Mouse (Mus musculus): ENCODE data around the gene Nqo2. TPM values are rescaled to one million over a fixed set of nuclear protein-coding genes. Genes with fewer than 3 reads are reported as not detected.
A peak's percentile ranks its signal among the peaks of the same experiment; 100 is the strongest.

Gene Nqo2
- total RNA-seq, 4 experiments from 2014 or later = 5.7 to 9.0 (median 7.8) TPM

GRCm38 (mm10) chr13:33989625-33990024 lies 25.1 kb downstream of the Nqo2 start:
- no peak for DNase-seq (ENCODE audit: low spot score in 2 of 2)

GRCm38 (mm10) chr13:33995197-33995596 lies 30.7 kb downstream of the Nqo2 start:
- DNase-seq (ENCODE audit: low spot score in 2 of 2) = peak; percentile 21 to 30

DNA sequence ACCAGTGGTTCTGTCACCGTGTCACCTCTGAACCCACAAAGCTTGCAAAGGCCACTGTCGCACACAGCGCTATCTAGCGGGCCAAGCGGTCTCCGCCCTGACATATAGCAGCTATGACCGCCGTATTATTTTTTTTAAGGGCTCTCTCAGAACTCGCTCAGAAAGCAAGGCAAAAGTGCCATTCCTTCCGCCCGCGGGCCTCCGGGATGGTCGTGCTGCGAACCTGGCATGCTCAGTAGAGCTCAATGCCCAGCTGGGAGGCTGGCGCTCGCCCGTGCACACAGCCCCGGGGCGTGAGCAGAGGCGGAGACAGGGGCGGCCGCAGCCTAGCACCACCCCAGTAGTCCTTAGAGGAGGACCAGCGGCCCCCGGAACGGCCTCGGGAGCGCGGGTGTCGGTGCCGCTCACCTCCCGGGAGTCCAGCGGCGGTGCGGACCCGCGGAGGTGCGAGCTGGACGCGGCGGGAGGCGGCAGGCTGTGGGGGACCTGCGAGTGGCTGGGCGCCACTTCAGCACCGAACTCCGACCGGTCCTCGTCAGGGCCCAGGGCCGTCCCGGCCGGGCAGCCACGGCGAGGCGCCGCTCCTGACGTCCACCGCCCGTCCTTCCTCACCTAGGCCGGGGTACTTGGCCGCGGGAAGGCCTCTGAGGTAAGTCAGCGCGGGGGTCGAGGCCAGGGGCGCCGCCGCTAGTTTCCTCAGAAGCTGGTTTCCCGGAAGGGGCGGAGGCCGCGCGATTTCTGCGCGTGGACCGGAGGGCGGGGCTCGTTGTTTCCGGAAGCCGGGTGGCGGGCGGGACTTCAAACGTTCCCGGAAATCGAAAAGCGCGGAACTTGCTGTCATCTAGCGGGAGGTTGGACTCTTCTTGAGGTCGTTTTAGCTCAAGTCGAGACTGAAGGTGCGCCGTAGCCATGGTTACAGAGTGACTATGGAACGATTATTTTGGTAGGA lies 37.8 kb downstream of the Nqo2 start, which contains the start of the genes Ripk1 and Serpinb6a:
Gene Ripk1 (plus strand): TSS at position 306 of the 949 bp plus-strand sequence.
Gene Serpinb6a (minus strand): TSS at position 737 of the 949 bp plus-strand sequence.
- peak; percentile 81 to 84 for DNase-seq (ENCODE audit: low spot score in 2 of 2)

GRCm38 (mm10) chr13:34003058-34003457 lies 38.6 kb downstream of the Nqo2 start:
- DNase-seq (ENCODE audit: low spot score in 2 of 2) = peak in 1 of 2 experiments; percentile 12

GRCm38 (mm10) chr13:34007234-34007633 lies 42.7 kb downstream of the Nqo2 start:
- no peak for DNase-seq (ENCODE audit: low spot score in 2 of 2)

- no peak for DNase-seq (ENCODE audit: low spot score in 2 of 2)
These were observed 52.6 kb downstream of the Nqo2 start for GRCm38 (mm10) chr13:34016927-34017569.

GRCm38 (mm10) chr13:34018521-34018920 lies 54.0 kb downstream of the Nqo2 start:
- DNase-seq (ENCODE audit: low spot score in 2 of 2) = no peak

DNA sequence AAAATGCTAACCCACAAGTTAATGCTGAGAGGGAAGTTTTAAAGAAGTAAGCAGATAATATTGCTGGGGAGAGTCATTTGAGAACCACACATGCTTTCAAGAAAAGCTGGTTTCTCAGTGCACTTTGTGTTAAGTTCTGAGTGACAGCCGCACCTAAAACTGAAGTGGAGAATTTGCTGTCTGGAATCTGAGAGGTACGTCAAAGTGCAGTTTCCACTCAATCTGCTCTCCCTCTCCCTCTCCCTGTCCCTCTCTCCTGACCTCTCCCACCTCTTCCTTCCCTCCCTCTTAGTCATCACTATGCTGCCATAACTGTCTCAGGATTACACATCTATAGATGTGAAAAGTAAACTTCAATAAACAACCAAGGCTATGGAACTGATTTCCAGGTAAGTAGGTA lies 57.5 kb downstream of the Nqo2 start:
- DNase-seq (ENCODE audit: low spot score in 2 of 2) = no peak

DNA sequence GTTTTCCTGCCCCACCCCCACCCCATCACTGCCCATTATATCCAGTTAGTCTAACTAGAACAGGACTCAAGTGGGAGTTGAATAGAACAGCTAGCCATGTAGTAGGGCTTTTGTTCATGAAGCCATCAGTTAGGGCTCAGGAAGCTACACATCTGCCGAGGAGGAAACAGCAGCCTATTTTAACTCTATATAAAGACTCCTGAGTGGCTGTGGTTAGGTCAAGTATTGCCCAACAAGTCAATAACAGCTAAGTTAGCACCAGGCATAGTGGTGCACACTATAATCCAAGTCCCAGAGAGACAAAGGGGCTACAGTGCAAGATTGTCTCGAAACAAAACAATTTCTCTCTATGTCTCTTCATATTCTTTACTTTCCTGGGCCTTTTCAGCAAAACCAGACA lies 67.6 kb downstream of the Nqo2 start:
- DNase-seq (ENCODE audit: low spot score in 2 of 2) = no peak

- no peak for DNase-seq (ENCODE audit: low spot score in 2 of 2)
These were observed 70.9 kb downstream of the Nqo2 start for GRCm38 (mm10) chr13:34035424-34035823.

DNA sequence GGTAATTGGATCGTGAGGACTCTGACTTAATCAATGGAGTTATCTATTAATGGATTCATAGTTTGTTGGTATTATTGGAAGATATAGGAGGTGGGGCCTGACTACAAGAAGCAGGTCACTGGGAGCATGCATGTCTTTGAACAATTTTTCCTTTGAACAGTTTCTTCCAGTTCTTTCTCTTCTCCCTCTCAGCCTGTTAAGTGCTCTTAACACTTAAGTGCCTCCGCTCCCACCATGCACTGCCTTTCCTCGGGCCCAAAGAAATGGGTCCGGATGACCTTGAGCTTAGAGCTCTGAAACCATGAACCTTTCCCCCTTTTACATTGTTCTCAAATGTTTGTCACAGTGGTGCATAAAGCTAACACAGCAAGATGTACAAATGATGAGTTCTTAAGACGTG lies 72.2 kb downstream of the Nqo2 start:
- no peak for DNase-seq (ENCODE audit: low spot score in 2 of 2)

DNA sequence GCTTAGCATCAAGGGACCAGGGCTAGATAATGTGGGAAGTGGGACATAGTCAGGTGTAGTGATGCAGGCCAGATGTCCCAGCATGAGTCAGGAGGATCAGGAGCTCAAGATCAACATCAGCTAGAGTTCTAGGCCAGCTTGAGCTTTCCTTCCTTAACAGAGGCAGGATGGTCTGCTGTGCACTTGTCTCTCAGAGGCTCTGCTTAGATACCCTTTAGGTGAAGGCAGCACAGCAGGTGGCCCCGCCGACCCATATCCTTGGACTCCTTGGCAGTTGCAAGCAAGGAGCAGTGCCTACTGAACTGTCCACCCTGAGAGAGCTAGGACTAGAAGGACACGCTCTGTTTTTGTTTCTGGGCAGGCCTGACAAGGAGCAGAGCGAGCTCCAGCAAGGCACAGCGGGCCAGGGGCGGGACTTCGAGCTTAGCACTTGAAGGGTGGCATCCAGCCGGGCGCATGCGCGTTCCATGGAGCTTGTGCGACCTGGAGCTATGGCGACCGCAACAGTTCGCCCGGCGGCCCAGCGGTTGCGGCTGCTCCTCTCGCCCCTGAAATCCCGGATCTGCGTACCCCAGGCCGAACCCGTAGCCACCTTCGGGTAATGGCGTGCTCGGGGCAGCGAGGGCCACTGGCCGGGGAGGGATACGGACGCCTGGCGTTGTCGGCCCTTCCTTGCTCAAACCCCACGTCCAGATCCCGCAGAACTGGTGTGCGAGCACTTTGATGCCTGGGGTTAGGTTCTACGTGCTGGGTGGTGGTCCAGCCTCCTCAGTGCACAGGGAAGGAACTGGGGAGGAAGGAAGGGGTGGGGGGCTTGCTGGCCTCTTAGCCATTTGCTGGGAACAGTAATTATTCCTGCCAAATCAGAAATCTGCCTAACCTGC lies 72.9 kb downstream of the Nqo2 start, which contains the start of gene Bphl:
Gene Bphl (plus strand): TSS at position 426 of the 884 bp plus-strand sequence.
- peak; percentile 84 to 92 for DNase-seq (ENCODE audit: low spot score in 2 of 2)

DNA sequence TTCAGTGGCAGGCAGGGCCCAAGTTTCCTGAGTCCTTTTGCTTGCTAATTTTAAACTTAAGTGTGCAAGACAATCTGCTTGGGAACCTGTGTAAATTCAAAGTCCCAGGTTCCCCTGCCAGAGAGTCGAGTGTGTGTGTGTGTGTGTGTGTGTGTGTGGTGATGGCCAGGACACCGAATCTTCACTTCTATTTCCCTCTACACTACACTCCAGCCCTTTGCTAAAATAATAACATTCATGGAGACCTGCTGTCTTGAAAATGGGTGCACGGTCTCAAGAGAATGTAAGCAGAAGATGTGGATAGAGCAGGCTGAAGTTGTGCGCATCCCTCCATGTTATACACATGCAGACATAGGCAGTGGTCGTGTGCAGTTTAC lies 73.6 kb downstream of the Nqo2 start:
- DNase-seq (ENCODE audit: low spot score in 2 of 2) = no peak

Other genes starting within 250 kb of the Nqo2 start
- not detected for gene Serpinb6e, start 121.3 kb upstream of the Nqo2 start, total RNA-seq (2022)
- gene Serpinb6c, start 59.0 kb upstream of the Nqo2 start, total RNA-seq (2022) = 1 to 10 TPM in 1 of 4 experiments, under 1 TPM in 3; 0.39 to 1.7 (median 0.77) TPM
- gene Ripk1, start 37.7 kb downstream of the Nqo2 start, total RNA-seq (2022) = 1 to 10 TPM; 6.1 to 6.9 (median 6.5) TPM
- 10 to 100 TPM; 36.0 to 44.5 (median 39.3) TPM for gene Serpinb6a, start 38.1 kb downstream of the Nqo2 start, total RNA-seq (2022)
- gene Bphl, start 72.9 kb downstream of the Nqo2 start, total RNA-seq (2022) = 10 to 100 TPM; 41.4 to 49.8 (median 45.9) TPM
- 100 to 1,000 TPM; 633 to 733 (median 691) TPM for gene Tubb2a, start 113.3 kb downstream of the Nqo2 start, total RNA-seq (2022)
- gene Tubb2b, start 165.8 kb downstream of the Nqo2 start, total RNA-seq (2022) = 100 to 1,000 TPM; 158 to 170 (median 167) TPM
- 10 to 100 TPM; 22.1 to 27.2 (median 25.6) TPM for gene Psmg4, start 198.3 kb downstream of the Nqo2 start, total RNA-seq (2022)

Measured in left cerebral cortex, adult 8-10 months (tissue).